Mouse (Mus musculus) heart, embryonic 11.5 days (tissue): ENCODE results near the gene Iqck. TPM values are rescaled to one million over a fixed set of nuclear protein-coding genes. Genes with fewer than 3 reads are reported as not detected.

Experiments
- ATAC-seq: fragments of 200-750 bp; cut with Nextera tagmentation; replicated peaks from 2 replicates; pipeline ENCODE4 v1.8.0; 2017; ENCODE audit warnings: moderate library complexity; ENCODE audit not compliant: insufficient number of reproducible peaks, low FRiP score, low TSS enrichment
- H3K27ac ChIP-seq: fragments of 300-500 bp; sonication (generic); 2 replicates; pipeline ENCODE4 v1.5.1; 2014; ENCODE audit warnings: mild to moderate bottlenecking, low read depth, low read length
- H3K27me3 ChIP-seq: fragments of 300-500 bp; sonication (generic); 2 replicates; pipeline ENCODE4 v1.6.1; 2014; ENCODE audit warnings: mild to moderate bottlenecking, low read length, mixed read lengths; ENCODE audit not compliant: control insufficient read depth, insufficient read depth
- H3K36me3 ChIP-seq: fragments of 300-500 bp; sonication (generic); 2 replicates; pipeline ENCODE4 v1.6.1; 2014; ENCODE audit warnings: mild to moderate bottlenecking, low read length, moderate library complexity, mixed read lengths; ENCODE audit not compliant: control insufficient read depth, insufficient read depth
- H3K4me1 ChIP-seq: fragments of 300-500 bp; sonication (generic); 2 replicates; pipeline ENCODE4 v1.6.1; 2014; ENCODE audit warnings: low read length; ENCODE audit not compliant: control insufficient read depth, insufficient read depth
- H3K4me2 ChIP-seq: fragments of 300-500 bp; sonication (generic); 2 replicates; pipeline ENCODE4 v1.6.1; 2014; ENCODE audit warnings: mild to moderate bottlenecking, moderate library complexity
- H3K4me3 ChIP-seq: fragments of 300-500 bp; sonication (generic); 2 replicates; pipeline ENCODE4 v1.5.1; 2014; ENCODE audit warnings: low read depth, low read length
- H3K9ac ChIP-seq: fragments of 300-500 bp; sonication (generic); 2 replicates; pipeline ENCODE4 v1.6.1; 2014; ENCODE audit warnings: mild to moderate bottlenecking, low read depth, low read length, moderate library complexity
- H3K9me3 ChIP-seq: fragments of 300-500 bp; sonication (generic); replicated peaks from 2 replicates; pipeline ENCODE4 v1.6.1; 2016; ENCODE audit warnings: low read length; ENCODE audit not compliant: control insufficient read depth
- WGBS: fragments of 180-500 bp; shearing (Covaris S2); extraction: QIAGEN DNeasy Blood & Tissue Kit; methylation state at CpG from one replicate; pipeline ENCODE4 v1.1.7; 2014; ENCODE audit not compliant: insufficient replicate concordance; 5-methylcytosine and 5-hydroxymethylcytosine counted together
- polyA plus RNA-seq: library from polyadenylated mRNA; unstranded; fragments of >200 nt; fragmentation: Nextera tagmentation; extraction: Ambion mirVana; gene quantifications from 2 replicates; pipeline ENCODE4 v1.2.1, GENCODE M21; 2014

The Iqck gene
- 1.00 and 1.2 TPM in 2 replicates for polyA plus RNA-seq

DNA sequence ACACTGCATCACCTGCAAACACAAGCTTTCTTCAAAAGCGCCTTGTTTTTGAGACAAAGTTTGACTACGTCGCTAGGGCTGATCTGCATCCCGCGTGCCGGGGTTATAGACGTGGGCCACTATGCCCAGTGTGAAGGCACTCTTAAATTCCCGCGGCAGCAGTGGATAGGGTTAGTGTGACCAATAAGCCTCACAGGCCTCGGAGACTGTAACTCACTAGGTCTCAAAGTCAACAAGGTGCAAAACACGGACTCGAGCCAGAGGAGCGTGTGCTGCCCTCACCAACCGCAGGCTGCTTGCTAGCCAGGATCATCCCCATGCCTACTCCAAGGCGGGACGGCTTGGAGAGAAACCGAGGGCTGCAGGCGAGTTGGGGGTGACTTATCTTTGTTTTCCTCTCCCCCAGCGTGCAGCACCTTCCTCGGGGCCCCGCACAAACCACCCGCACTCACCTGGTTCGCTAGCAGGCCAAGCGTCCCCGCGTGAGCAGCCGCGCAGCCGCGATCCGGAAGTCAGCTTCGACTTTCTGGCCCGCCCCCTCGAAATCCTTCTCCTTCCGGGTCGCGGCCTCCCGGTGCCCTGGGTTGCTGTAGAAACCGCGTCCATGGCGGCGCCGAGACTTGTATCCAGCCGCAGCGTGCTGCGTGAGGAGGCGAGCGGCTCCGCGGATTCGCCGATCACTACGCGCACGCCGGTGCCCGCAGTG is at the start of gene Iqck:
TSS of gene Iqck (plus strand) at position 582 of the 706 bp plus-strand sequence.
- Histone ChIP-seq H3K4me2 (peak within 1 kb of the TSS; percentile 70), H3K36me3 (peaks cover 15% of the 10 kb centered on the region), H3K4me1 (peaks cover 6% of the 10 kb centered on the region), H3K4me3 (peak within 1 kb of the TSS; percentile 89), H3K9me3 (no peaks in the 10 kb centered on the region), H3K27ac (peak within 1 kb of the TSS; percentile 35; the same call in 1 of the 2 replicates), H3K9ac (peak within 1 kb of the TSS; percentile 82), H3K27me3 (no peaks in the 10 kb centered on the region)
- ATAC-seq, result peak; percentile 91
- under 1% methylated on average over 57 of the region's 57 CpGs for WGBS

DNA sequence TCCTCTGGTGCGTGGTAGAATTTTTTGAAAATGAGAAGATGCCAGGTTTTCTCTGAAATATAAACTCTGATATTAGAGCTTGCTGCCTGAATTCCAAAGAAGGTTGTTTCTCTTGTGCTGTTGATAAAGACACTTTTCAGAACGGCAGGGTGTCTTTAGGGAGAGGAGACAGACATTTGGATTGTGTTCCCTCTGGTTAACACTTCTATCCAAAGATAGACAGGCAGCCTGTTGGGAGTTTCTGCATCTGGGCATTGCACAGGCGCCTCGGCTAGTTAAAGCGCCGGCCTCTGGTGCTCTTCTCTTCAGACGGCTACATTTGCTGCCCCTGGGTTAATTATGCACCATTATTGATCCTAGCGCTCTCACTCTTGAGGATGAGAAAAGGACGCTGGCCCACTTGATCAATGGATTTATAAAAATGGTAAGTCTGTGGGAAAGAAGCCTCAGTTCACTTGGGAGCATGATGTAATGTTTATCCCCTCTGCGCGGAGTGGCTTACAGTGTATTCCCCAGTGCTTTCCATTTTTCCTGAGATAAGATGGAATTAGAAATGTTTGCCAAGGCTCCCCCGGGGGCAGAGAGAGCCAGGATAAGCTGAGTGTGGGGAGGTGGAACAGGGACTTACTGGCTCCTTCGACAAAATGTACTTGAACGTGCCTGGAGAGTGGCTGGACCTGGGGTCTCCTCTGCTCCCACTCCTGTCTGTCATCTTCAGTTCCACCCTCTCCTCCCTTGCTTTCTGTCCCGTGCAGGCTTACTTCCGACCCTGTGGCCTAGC is 48.7 kb upstream of the Iqck start:
- no peaks in the 10 kb centered on the region for H3K27me3 ChIP-seq
- H3K9ac ChIP-seq, result no peak overlapping the region
- H3K4me2 ChIP-seq, result no peak overlapping the region
- H3K4me1 ChIP-seq, result peaks cover 3% of the 10 kb centered on the region; the same call in 1 of the 2 replicates
- no peak overlapping the region for H3K4me3 ChIP-seq
- no peak overlapping the region for H3K27ac ChIP-seq
- peaks cover 8% of the 10 kb centered on the region for H3K36me3 ChIP-seq
- no peaks in the 10 kb centered on the region for H3K9me3 ChIP-seq
- WGBS, result 59% methylated on average over 16 of the region's 16 CpGs
- ATAC-seq, result no peak

DNA sequence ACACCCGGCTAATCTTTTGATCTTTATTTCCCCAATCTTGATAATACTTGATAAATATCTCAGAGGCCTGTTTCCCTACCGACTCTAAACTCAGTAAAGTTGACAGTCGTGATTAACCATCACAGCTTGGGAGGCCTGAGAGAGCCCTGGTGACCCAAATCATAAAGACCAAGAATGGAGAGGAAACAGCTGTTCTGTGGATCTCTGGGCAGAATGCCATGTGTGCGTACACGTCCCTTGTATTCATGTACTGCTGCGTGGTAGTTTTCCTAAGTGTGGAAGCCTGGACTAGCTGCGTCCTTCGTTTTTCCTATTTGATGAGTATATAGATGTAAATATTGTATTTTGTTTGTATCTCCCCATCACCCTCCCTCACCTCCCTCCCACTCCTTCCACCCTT is 47.7 kb upstream of the Iqck start:
- no peak for ATAC-seq
- 81% methylated on average over 8 of the region's 8 CpGs for WGBS
- H3K9ac ChIP-seq, result no peak overlapping the region
- no peaks in the 10 kb centered on the region for H3K36me3 ChIP-seq
- no peaks in the 10 kb centered on the region for H3K9me3 ChIP-seq
- no peak overlapping the region for H3K27ac ChIP-seq
- H3K4me2 ChIP-seq, result no peak overlapping the region
- no peaks in the 10 kb centered on the region for H3K27me3 ChIP-seq
- H3K4me3 ChIP-seq, result no peak overlapping the region
- H3K4me1 ChIP-seq, result peaks cover 3% of the 10 kb centered on the region; the same call in 1 of the 2 replicates

DNA sequence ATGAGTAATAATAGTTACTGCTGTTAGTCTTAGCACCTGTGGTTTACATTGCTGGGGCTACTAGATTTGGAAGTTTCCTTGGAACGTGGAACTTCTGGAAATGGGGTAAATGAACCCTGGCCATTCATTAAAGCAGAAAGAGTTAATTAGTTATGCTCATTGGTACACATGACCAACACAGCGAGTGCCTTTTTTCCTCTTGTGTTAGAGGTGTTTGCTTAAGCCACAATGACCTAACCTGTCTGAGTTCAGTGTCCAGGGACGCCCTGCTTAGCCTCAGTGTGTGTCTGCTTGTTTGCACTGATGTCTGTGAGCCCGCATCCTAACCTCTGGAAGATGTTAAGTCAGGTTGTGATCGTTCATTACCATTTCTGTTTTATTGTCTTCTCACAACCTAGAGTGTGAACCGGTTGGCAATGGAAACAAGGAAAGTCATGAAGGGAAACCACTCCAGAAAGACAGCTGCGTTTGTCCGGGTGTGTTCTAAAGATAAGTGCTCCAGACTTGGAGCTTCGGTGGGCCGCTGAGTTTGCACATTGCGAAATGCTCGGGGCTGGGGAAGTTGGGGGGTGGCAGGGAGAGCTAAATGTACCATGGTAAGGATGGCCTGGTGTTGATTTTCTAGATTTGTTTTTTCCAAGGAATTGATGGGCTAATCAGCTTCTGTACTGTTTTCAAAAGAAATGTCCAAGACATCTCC is 44.0 kb upstream of the Iqck start:
- no peak for ATAC-seq

DNA sequence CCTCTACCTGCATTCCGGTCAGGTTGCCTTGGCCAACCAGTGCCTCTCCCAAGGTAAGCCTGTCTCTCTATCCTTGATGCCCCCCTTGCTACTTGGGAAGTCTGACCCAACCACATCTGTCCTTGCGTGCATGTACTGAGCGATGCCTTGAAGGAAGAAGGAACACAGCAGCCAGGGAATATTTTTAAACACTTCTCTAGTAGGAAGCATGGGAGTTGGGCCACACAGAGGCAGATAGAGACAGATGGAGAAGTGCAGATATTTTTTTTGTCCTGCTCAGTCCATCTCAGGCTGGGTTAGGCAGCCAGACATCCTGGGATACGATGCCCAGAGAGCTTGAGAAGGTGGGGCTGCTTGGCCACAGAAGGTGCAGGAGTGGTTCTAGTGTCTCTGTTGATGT is 42.0 kb upstream of the Iqck start:
- H3K4me2 ChIP-seq, result no peak overlapping the region
- H3K27me3 ChIP-seq, result no peaks in the 10 kb centered on the region
- H3K9ac ChIP-seq, result no peak overlapping the region
- ATAC-seq, result no peak
- H3K4me3 ChIP-seq, result no peak overlapping the region
- no peak overlapping the region for H3K27ac ChIP-seq
- no peaks in the 10 kb centered on the region for H3K9me3 ChIP-seq
- no peaks in the 10 kb centered on the region for H3K4me1 ChIP-seq
- WGBS, result 80% methylated on average over 4 of the region's 4 CpGs
- peaks cover 9% of the 10 kb centered on the region for H3K36me3 ChIP-seq

More for the DNA sequence above, 44.0 kb upstream of the Iqck start:
- H3K9ac ChIP-seq, result no peak overlapping the region
- 71% methylated on average over 12 of the region's 12 CpGs for WGBS
- H3K4me1 ChIP-seq, result peaks cover 3% of the 10 kb centered on the region; the same call in 1 of the 2 replicates
- H3K4me2 ChIP-seq, result no peak overlapping the region
- no peaks in the 10 kb centered on the region for H3K27me3 ChIP-seq
- H3K4me3 ChIP-seq, result no peak overlapping the region
- peaks cover 6% of the 10 kb centered on the region; the same call in 1 of the 2 replicates for H3K36me3 ChIP-seq
- H3K27ac ChIP-seq, result no peak overlapping the region
- H3K9me3 ChIP-seq, result no peaks in the 10 kb centered on the region

DNA sequence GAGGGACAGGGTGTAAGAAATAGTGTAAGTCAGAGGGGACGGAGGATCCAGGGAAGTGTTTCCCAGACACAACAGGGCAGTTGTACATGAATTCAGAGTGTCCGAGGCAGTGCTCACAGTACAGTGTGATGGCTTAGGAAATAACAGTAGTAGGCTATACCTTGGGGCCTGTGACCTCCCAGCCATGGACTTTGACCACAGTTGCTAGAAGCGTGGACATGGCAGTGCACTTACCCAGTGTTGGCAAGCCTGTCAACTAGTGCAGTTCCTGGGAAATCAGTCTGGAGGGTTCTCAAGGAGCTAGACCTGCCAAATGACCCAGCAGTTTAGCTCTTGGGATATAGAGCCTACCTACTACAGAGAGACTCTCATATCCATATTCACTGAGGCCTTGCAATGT is 39.3 kb upstream of the Iqck start:
- no peak for ATAC-seq
- Histone ChIP-seq H3K27ac (no peak overlapping the region), H3K4me1 (no peaks in the 10 kb centered on the region), H3K9me3 (no peaks in the 10 kb centered on the region), H3K4me3 (no peak overlapping the region), H3K9ac (no peak overlapping the region), H3K36me3 (peaks cover 9% of the 10 kb centered on the region), H3K27me3 (no peaks in the 10 kb centered on the region), H3K4me2 (no peak overlapping the region)
- WGBS, result 93% methylated on average over 3 of the region's 3 CpGs

DNA sequence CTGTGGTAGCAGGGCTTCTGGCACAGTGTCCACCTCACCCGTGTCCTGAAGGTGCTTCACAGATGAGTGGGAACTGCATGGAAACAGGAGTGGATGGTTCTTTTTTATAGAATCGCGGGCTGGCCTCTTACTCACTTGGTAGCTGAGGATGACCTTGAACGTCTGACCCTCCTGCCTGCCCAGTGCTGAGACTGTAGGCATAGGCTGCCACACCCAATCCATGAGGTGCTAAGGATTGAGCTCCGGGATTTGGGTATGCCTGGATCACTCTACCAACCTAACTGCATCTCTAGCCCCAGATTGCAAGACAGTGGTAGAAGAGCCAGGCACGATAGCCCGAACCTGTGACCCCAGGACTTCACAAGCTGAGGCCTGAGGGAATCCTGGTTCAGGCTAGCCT is 37.8 kb upstream of the Iqck start:
- Histone ChIP-seq H3K4me1 (no peaks in the 10 kb centered on the region), H3K4me3 (no peak overlapping the region), H3K27ac (no peak overlapping the region), H3K9me3 (no peaks in the 10 kb centered on the region), H3K36me3 (peaks cover 9% of the 10 kb centered on the region), H3K27me3 (no peaks in the 10 kb centered on the region), H3K9ac (no peak overlapping the region), H3K4me2 (no peak overlapping the region)
- 83% methylated on average over 7 of the region's 7 CpGs for WGBS
- no peak for ATAC-seq

DNA sequence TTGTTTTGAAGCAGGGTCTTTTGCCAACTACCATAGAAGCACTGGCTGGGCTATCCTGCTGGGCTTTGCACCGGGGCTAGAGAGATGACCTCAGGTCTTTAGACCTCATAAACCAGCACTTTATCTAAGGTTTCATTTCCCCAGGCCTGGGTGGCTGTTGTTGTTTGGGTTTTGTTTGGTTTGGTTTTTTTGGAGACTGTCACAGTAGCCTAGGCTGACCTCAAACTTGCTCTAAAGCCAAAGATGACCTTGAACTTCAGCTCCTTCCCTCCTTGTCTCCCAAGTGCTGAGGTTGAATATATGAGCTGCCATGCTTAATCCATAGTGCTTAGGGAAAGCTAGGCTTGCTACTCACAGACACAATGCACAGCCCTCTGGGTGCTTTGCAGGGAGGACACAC is 35.9 kb upstream of the Iqck start:
- H3K9ac ChIP-seq, result no peak overlapping the region

More for the DNA sequence above, 35.9 kb upstream of the Iqck start:
- no peak overlapping the region for H3K4me2 ChIP-seq
- no peak overlapping the region for H3K4me3 ChIP-seq
- no peaks in the 10 kb centered on the region for H3K27me3 ChIP-seq
- H3K4me1 ChIP-seq, result no peaks in the 10 kb centered on the region
- no peak overlapping the region for H3K27ac ChIP-seq
- peaks cover 6% of the 10 kb centered on the region for H3K36me3 ChIP-seq
- no peaks in the 10 kb centered on the region for H3K9me3 ChIP-seq
- ATAC-seq, result no peak
- 73% methylated on average over 1 of the region's 1 CpGs for WGBS
